Comparison of ENCODE assay signal across 8 mouse cellular contexts in the genomic region with DNA sequence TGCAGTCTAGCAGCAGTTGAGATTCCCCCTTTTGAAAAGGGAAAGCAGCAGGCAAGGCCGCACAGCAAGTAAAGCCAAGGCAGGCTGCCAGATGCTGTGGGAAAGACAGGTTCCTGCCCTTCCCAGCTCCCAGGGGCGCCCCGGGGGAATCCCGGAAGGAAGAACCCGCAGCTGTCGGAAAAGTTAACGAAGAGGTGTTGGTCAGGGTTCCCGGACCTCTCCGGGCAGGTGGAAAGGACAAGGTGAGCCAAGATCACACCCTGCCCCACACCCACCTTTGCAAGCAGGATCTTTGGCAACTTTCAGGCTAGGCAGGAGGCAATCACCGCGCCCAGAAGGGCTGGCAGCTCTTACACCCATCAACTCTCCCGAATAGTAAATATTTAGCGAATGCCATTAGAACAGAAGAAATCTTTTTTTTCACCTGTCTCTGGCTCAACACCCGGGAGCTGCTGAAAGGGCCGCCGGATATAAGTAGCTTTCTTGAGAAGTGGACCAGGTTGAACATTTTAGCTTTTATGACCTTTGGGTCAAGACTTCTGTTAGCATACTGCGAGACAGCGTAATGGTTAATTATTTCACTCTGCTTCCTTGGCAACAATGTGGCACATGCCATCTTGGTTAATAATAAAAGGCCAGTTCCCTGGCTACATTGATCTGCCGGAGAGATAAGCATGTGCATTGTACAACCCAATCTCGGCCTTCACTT. TPM values are rescaled to one million over a fixed set of nuclear protein-coding genes. Genes with fewer than 3 reads are reported as not detected.
DNase-seq lines count a peak whose midpoint lies in the region; ATAC-seq and TF ChIP-seq lines count a peak whose summit lies in the region.
"Had no signal": no experiment of that assay in that cellular context is flagged by ENCODE, and none has a peak within 500 bp of the region (broad histone marks: within the 10 kb centered on the region; RNA-seq: fewer than 3 reads in every experiment).

No protein-coding gene starts in this region.

- no peaks in the 10 kb centered on the region for H3K27me3 ChIP-seq in heart, embryonic 15.5 days
- H3K27me3 ChIP-seq in small intestine, adult 2 months (ENCODE audit: control insufficient read depth, insufficient read depth, low read length): no peaks in the 10 kb centered on the region
- H3K27me3 ChIP-seq: limb, embryonic 13.5 days had no signal

- no peak overlapping the region; the same call in 1 of the 2 replicates for H3K4me3 ChIP-seq in layer of hippocampus, adult 2 months
- H3K4me3 ChIP-seq in heart, embryonic 15.5 days: no peak overlapping the region
- H3K4me3 ChIP-seq in small intestine, adult 2 months (ENCODE audit: low read depth, low read length): peak overlapping the region; percentile 23
- H3K4me3 ChIP-seq: limb, embryonic 13.5 days had no signal

- no peak for TF ChIP-seq CTCF in layer of hippocampus, adult 2 months (conservative IDR thresholded peaks at IDR 0.05)
- no peak for TF ChIP-seq CTCF in small intestine, adult 2 months (IDR thresholded peaks at IDR 0.05; ENCODE audit: extremely low read depth, insufficient read length, insufficient replicate concordance, low read depth, low read length)

- H3K4me1 ChIP-seq in heart, embryonic 15.5 days (replicated peaks): peaks cover 6% of the 10 kb centered on the region
- H3K4me1 ChIP-seq in small intestine, adult 2 months (ENCODE audit: control insufficient read depth, insufficient read depth, insufficient read length, low read length): no peaks in the 10 kb centered on the region
- H3K4me1 ChIP-seq: limb, embryonic 13.5 days had no signal

- H3K36me3 ChIP-seq in heart, embryonic 15.5 days: no peaks in the 10 kb centered on the region
- no peaks in the 10 kb centered on the region for H3K36me3 ChIP-seq in small intestine, adult 2 months (ENCODE audit: control insufficient read depth, insufficient read depth, low read length)
- H3K36me3 ChIP-seq: limb, embryonic 13.5 days had no signal

- peak overlapping the region; percentile 21 for H3K9ac ChIP-seq in heart, embryonic 15.5 days
- H3K9ac ChIP-seq: limb, embryonic 13.5 days had no signal

- H3K4me2 ChIP-seq in heart, embryonic 15.5 days: peak overlapping the region; percentile 46
- H3K4me2 ChIP-seq: limb, embryonic 13.5 days had no signal

- no peak for DNase-seq in layer of hippocampus, adult 2 months (ENCODE audit: low spot score in 2 of 2)
- DNase-seq in layer of hippocampus, adult 18-20 months (ENCODE audit: low spot score in 2 of 2): no peak
- DNase-seq in kidney, postnatal 25 days: peak; percentile 78 to 85
- no peak for DNase-seq in retina, postnatal 1 day

- no peaks in the 10 kb centered on the region for H3K9me3 ChIP-seq in heart, embryonic 15.5 days (replicated peaks)
- H3K9me3 ChIP-seq: limb, embryonic 13.5 days had no signal

- no peak for TF ChIP-seq POLR2A in small intestine, adult 2 months (IDR thresholded peaks at IDR 0.05; ENCODE audit: low read depth, low read length)

- peak overlapping the region; percentile 44; the same call in 1 of the 2 replicates for H3K27ac ChIP-seq in layer of hippocampus, adult 2 months
- peak overlapping the region; percentile 39; the same call in 1 of the 2 replicates for H3K27ac ChIP-seq in heart, embryonic 15.5 days
- peak overlapping the region; percentile 83 for H3K27ac ChIP-seq in small intestine, adult 2 months (ENCODE audit: insufficient read depth, low read depth, low read length)
- H3K27ac ChIP-seq: limb, embryonic 13.5 days had no signal

- WGBS in heart, embryonic 15.5 days: 36% methylated on average over 20 of the region's 20 CpGs
- WGBS in small intestine, adult 2 months: 18% methylated on average over 20 of the region's 20 CpGs

- no peak for ATAC-seq in heart, embryonic 15.5 days (replicated peaks; ENCODE audit: insufficient number of reproducible peaks, insufficient read depth, low FRiP score, low read depth)
- ATAC-seq in erythroblast, adult 5-6 weeks (replicated peaks; ENCODE audit: low FRiP score, poor library complexity, severe bottlenecking): no peak

RNA-seq across cellular contexts. Expression of a gene that starts 11.4 kb away (rescaled TPM):
- not detected for total RNA-seq in layer of hippocampus, adult 2 months (2021)
- total RNA-seq in layer of hippocampus, adult 18-20 months (2021): not detected
- polyA plus RNA-seq in heart, embryonic 15.5 days (2015; fragmentation: Nextera tagmentation; extraction: Ambion mirVana): 4.8 and 8.2 TPM in 2 replicates
- polyA plus RNA-seq in small intestine, adult 2 months (2012; rRNA removed): 3,894 and 7,223 TPM in 2 replicates
- not detected in 2 replicates for total RNA-seq in erythroblast, adult 5-6 weeks (2015; ENCODE audit: low replicate concordance)
- not detected in 2 replicates for total RNA-seq in erythroblast, adult 5-6 weeks (2017; ENCODE audit: low replicate concordance)
- polyA plus RNA-seq: limb, embryonic 13.5 days had no signal

RNA-seq across cellular contexts. Expression of a gene that starts 39.7 kb away (rescaled TPM):
- total RNA-seq in layer of hippocampus, adult 2 months (2021): 100 to 1,000 TPM; 149 to 151 TPM
- total RNA-seq in layer of hippocampus, adult 18-20 months (2021): 100 to 1,000 TPM; 154 to 156 TPM
- polyA plus RNA-seq in heart, embryonic 15.5 days (2015; fragmentation: Nextera tagmentation; extraction: Ambion mirVana): 179 and 181 TPM in 2 replicates
- polyA plus RNA-seq in small intestine, adult 2 months (2012; rRNA removed): 163 and 200 TPM in 2 replicates
- 28.2 and 33.2 TPM in 2 replicates for total RNA-seq in erythroblast, adult 5-6 weeks (2015; ENCODE audit: low replicate concordance)
- total RNA-seq in erythroblast, adult 5-6 weeks (2017; ENCODE audit: low replicate concordance): 126 and 129 TPM in 2 replicates

RNA-seq across cellular contexts. Expression of a gene that starts 39.8 kb away (rescaled TPM):
- 10 to 100 TPM; 81.5 to 84.7 TPM for total RNA-seq in layer of hippocampus, adult 2 months (2021)
- 10 to 100 TPM; 85.7 to 87.2 TPM for total RNA-seq in layer of hippocampus, adult 18-20 months (2021)
- polyA plus RNA-seq in heart, embryonic 15.5 days (2015; fragmentation: Nextera tagmentation; extraction: Ambion mirVana): 73.8 and 73.9 TPM in 2 replicates
- 2.4 and 5.5 TPM in 2 replicates for polyA plus RNA-seq in small intestine, adult 2 months (2012; rRNA removed)
- 26.5 and 36.4 TPM in 2 replicates for total RNA-seq in erythroblast, adult 5-6 weeks (2015; ENCODE audit: low replicate concordance)
- 42.0 and 56.2 TPM in 2 replicates for total RNA-seq in erythroblast, adult 5-6 weeks (2017; ENCODE audit: low replicate concordance)

RNA-seq across cellular contexts. Expression of a gene that starts 54.6 kb away (rescaled TPM):
- total RNA-seq in layer of hippocampus, adult 2 months (2021): 10 to 100 TPM in 1 of 2 experiments, 1 to 10 TPM in 1; 8.5 to 10.8 TPM
- total RNA-seq in layer of hippocampus, adult 18-20 months (2021): 1 to 10 TPM; 7.0 to 7.6 TPM
- polyA plus RNA-seq in heart, embryonic 15.5 days (2015; fragmentation: Nextera tagmentation; extraction: Ambion mirVana): 53.7 and 59.5 TPM in 2 replicates
- polyA plus RNA-seq in small intestine, adult 2 months (2012; rRNA removed): 71.3 and 79.4 TPM in 2 replicates
- 34.5 and 42.3 TPM in 2 replicates for total RNA-seq in erythroblast, adult 5-6 weeks (2015; ENCODE audit: low replicate concordance)
- 29.7 and 31.4 TPM in 2 replicates for total RNA-seq in erythroblast, adult 5-6 weeks (2017; ENCODE audit: low replicate concordance)

Comparison
In these comparisons a context has a peak if more than half of its experiments do, and no peak if none do; other contexts are left out.
1. DNase-seq: peak in kidney, postnatal 25 days (2 of 2); none in layer of hippocampus, adult 2 months (0 of 2), layer of hippocampus, adult 18-20 months (0 of 2) and retina, postnatal 1 day (single experiment).
2. Peak in every context shown above with its lines, with median percentiles within 50 percentile points of each other: H3K27ac ChIP-seq.